Mouse (Mus musculus): ENCODE data around the gene Nr6a1. TPM values are rescaled to one million over a fixed set of nuclear protein-coding genes. Genes with fewer than 3 reads are reported as not detected.

Gene Nr6a1
- polyA plus RNA-seq, 1 experiment from 2014 or later, result 1.7 TPM

GRCm38 (mm10) chr2:38739847-38740246 is 187.6 kb downstream of the Nr6a1 start:
- Histone ChIP-seq H3K27me3 (replicated peaks) (no peaks in the 10 kb centered on the region), H3K4me1 (replicated peaks) (no peaks in the 10 kb centered on the region), H3K4me3 (replicated peaks) (no peak overlapping the region), H3K9ac (no peak overlapping the region), H3K4me2 (replicated peaks) (no peak overlapping the region), H3K9me3 (no peaks in the 10 kb centered on the region), H3K36me3 (no peaks in the 10 kb centered on the region), H3K27ac (no peak overlapping the region)
- no peak for ATAC-seq
- WGBS, result 74% methylated on average over 3 of the region's 3 CpGs

GRCm38 (mm10) chr2:38739410-38739809 is 188.1 kb downstream of the Nr6a1 start:
- H3K4me3 ChIP-seq (replicated peaks), result no peak overlapping the region
- no peak overlapping the region for H3K27ac ChIP-seq
- no peaks in the 10 kb centered on the region for H3K4me1 ChIP-seq (replicated peaks)
- H3K9ac ChIP-seq, result no peak overlapping the region
- H3K36me3 ChIP-seq, result no peaks in the 10 kb centered on the region
- WGBS, result 33% methylated on average over 7 of the region's 7 CpGs
- H3K4me2 ChIP-seq (replicated peaks), result no peak overlapping the region
- no peaks in the 10 kb centered on the region for H3K9me3 ChIP-seq
- 0 out of 2 replicates have a peak, but pooled peaks have one; percentile 61 for ATAC-seq
- no peaks in the 10 kb centered on the region for H3K27me3 ChIP-seq (replicated peaks)

DNA sequence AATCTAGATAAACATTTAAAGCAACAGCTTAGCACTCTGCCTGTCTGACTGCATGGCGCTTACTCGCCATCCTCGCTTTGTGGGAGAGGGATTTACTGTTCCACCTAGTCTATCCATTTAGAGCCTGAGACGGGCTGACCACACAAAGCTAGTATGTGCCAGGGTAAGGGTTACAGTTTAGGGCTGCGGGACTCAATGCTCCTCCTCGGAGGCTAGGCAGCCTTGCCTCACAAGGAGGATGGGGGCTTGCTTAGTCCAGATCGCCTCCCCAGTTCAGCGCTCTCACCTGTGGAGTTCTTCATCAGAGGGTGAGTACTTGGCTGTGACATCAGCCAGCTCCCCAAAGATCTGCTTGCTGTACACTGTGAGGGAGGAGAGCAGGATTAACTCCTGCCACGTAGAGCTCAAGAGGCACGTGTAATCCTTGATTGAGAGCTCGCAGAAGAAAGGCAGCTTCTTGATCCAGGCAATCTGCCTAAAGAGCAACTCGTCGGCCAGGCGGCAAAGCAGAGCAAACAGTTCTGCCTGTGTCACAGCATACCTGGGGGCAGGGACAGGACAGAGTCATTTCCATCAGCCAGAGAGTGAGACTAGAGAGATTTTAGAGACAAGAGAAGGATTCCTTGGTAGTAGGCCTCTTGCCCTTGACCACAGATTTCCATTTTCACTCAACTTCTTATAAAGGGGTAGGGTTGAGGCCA is 188.7 kb downstream of the Nr6a1 start:
- WGBS, result 86% methylated on average over 14 of the region's 14 CpGs
- H3K9me3 ChIP-seq, result no peaks in the 10 kb centered on the region

GRCm38 (mm10) chr2:38735740-38736139 is 191.7 kb downstream of the Nr6a1 start:
- Histone ChIP-seq H3K9me3 (no peaks in the 10 kb centered on the region), H3K4me3 (replicated peaks) (no peak overlapping the region), H3K4me1 (replicated peaks) (no peaks in the 10 kb centered on the region), H3K27ac (no peak overlapping the region), H3K9ac (no peak overlapping the region), H3K36me3 (no peaks in the 10 kb centered on the region), H3K27me3 (replicated peaks) (no peaks in the 10 kb centered on the region), H3K4me2 (replicated peaks) (no peak overlapping the region)
- ATAC-seq, result no peak

More for the DNA sequence above, 188.7 kb downstream of the Nr6a1 start:
- Histone ChIP-seq H3K36me3 (no peaks in the 10 kb centered on the region), H3K4me2 (replicated peaks) (no peak overlapping the region), H3K9ac (no peak overlapping the region), H3K27me3 (replicated peaks) (no peaks in the 10 kb centered on the region), H3K4me3 (replicated peaks) (no peak overlapping the region), H3K4me1 (replicated peaks) (no peaks in the 10 kb centered on the region), H3K27ac (no peak overlapping the region)
- no peak for ATAC-seq

- 56% methylated on average over 5 of the region's 5 CpGs for WGBS
- Histone ChIP-seq H3K9me3 (no peaks in the 10 kb centered on the region), H3K4me2 (replicated peaks) (no peak overlapping the region), H3K36me3 (no peaks in the 10 kb centered on the region), H3K4me3 (replicated peaks) (no peak overlapping the region), H3K4me1 (replicated peaks) (no peaks in the 10 kb centered on the region), H3K9ac (no peak overlapping the region), H3K27me3 (replicated peaks) (no peaks in the 10 kb centered on the region), H3K27ac (no peak overlapping the region)
- no peak for ATAC-seq
These were observed 192.8 kb downstream of the Nr6a1 start for GRCm38 (mm10) chr2:38734721-38735120.

- H3K9me3 ChIP-seq, result no peaks in the 10 kb centered on the region
- ATAC-seq, result no peak
- 88% methylated on average over 6 of the region's 6 CpGs for WGBS
These were observed 197.1 kb downstream of the Nr6a1 start for GRCm38 (mm10) chr2:38730331-38730827.

GRCm38 (mm10) chr2:38725427-38725826 is 202.1 kb downstream of the Nr6a1 start:
- WGBS, result 44% methylated on average over 3 of the region's 3 CpGs
- no peak overlapping the region for H3K4me3 ChIP-seq (replicated peaks)
- no peaks in the 10 kb centered on the region for H3K4me1 ChIP-seq (replicated peaks)
- H3K27ac ChIP-seq, result no peak overlapping the region
- H3K36me3 ChIP-seq, result no peaks in the 10 kb centered on the region
- H3K4me2 ChIP-seq (replicated peaks), result no peak overlapping the region
- H3K27me3 ChIP-seq (replicated peaks), result no peaks in the 10 kb centered on the region
- ATAC-seq, result peak; percentile 60
- H3K9me3 ChIP-seq, result no peaks in the 10 kb centered on the region
- no peak overlapping the region for H3K9ac ChIP-seq

More at GRCm38 (mm10) chr2:38730331-38730827, 197.1 kb downstream of the Nr6a1 start:
- no peaks in the 10 kb centered on the region for H3K36me3 ChIP-seq
- no peaks in the 10 kb centered on the region for H3K27me3 ChIP-seq (replicated peaks)
- no peaks in the 10 kb centered on the region for H3K4me1 ChIP-seq (replicated peaks)
- H3K4me3 ChIP-seq (replicated peaks), result no peak overlapping the region
- no peak overlapping the region for H3K9ac ChIP-seq
- H3K4me2 ChIP-seq (replicated peaks), result no peak overlapping the region
- H3K27ac ChIP-seq, result no peak overlapping the region

GRCm38 (mm10) chr2:38723378-38723777 is 204.1 kb downstream of the Nr6a1 start:
- 81% methylated on average over 4 of the region's 4 CpGs for WGBS
- Histone ChIP-seq H3K9me3 (no peaks in the 10 kb centered on the region), H3K4me3 (replicated peaks) (no peak overlapping the region), H3K27me3 (replicated peaks) (no peaks in the 10 kb centered on the region), H3K4me2 (replicated peaks) (no peak overlapping the region), H3K9ac (no peak overlapping the region), H3K36me3 (no peaks in the 10 kb centered on the region), H3K4me1 (replicated peaks) (no peaks in the 10 kb centered on the region), H3K27ac (no peak overlapping the region)
- no peak for ATAC-seq

DNA sequence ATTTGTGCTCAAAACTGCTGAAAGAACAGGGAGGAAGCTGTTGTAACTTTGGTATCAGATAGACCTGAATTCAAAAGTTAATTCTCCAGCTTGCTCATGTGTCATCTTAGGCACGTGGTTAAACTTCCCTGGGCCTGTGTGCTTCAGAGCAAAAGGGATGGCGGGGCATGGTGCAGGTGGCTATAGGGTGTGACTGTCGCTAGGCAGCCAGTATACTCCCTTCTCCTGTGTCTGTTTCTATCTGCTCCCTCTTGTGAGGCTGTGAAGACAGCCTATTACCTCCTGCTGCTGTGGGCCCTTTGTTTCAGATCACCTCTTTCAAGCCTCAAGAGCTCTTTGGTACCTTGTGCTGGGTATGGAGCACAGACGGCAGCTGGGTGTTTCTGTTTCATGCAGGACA is 205.4 kb downstream of the Nr6a1 start:
- WGBS, result 50% methylated on average over 4 of the region's 4 CpGs
- Histone ChIP-seq H3K9me3 (no peaks in the 10 kb centered on the region), H3K9ac (no peak overlapping the region), H3K4me1 (replicated peaks) (no peaks in the 10 kb centered on the region), H3K27ac (no peak overlapping the region), H3K27me3 (replicated peaks) (no peaks in the 10 kb centered on the region), H3K4me3 (replicated peaks) (no peak overlapping the region), H3K4me2 (replicated peaks) (no peak overlapping the region), H3K36me3 (no peaks in the 10 kb centered on the region)
- peak; percentile 70 for ATAC-seq

- Histone ChIP-seq H3K9me3 (no peaks in the 10 kb centered on the region), H3K27me3 (replicated peaks) (no peaks in the 10 kb centered on the region), H3K4me1 (replicated peaks) (no peaks in the 10 kb centered on the region), H3K4me2 (replicated peaks) (no peak overlapping the region), H3K9ac (no peak overlapping the region), H3K36me3 (no peaks in the 10 kb centered on the region), H3K27ac (no peak overlapping the region), H3K4me3 (replicated peaks) (no peak overlapping the region)
- 84% methylated on average over 2 of the region's 2 CpGs for WGBS
- no peak for ATAC-seq
These were observed 206.8 kb downstream of the Nr6a1 start for GRCm38 (mm10) chr2:38720661-38721060.

- no peak overlapping the region for H3K27ac ChIP-seq
- no peaks in the 10 kb centered on the region for H3K27me3 ChIP-seq (replicated peaks)
- no peak overlapping the region for H3K4me3 ChIP-seq (replicated peaks)
- H3K9ac ChIP-seq, result no peak overlapping the region
- H3K4me1 ChIP-seq (replicated peaks), result no peaks in the 10 kb centered on the region
- H3K4me2 ChIP-seq (replicated peaks), result no peak overlapping the region
- no peak for ATAC-seq
- H3K36me3 ChIP-seq, result no peaks in the 10 kb centered on the region
- 57% methylated on average over 6 of the region's 6 CpGs for WGBS
- H3K9me3 ChIP-seq, result no peaks in the 10 kb centered on the region
These were observed 208.1 kb downstream of the Nr6a1 start for GRCm38 (mm10) chr2:38719354-38719753.

DNA sequence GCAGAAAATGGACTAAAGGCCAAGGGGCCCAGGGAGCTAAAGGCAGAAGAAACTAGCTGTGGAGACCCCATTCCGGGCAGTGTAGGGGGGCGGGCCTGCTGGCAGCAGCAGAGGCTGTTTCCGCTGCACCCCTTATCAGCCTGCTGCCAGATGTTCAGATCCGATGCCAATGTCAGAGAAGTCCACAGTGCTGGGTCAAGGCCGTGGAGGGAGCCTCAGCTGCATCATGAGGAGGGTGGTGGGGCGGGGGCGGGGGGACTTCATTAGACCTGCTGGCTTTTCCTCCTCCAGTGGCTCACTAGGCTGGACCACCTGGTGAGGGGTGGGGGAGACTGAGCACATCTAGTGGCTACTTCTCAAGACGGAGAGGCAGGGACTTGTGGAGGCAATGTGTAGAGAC is 208.8 kb downstream of the Nr6a1 start:
- Histone ChIP-seq H3K4me1 (replicated peaks) (no peaks in the 10 kb centered on the region), H3K4me3 (replicated peaks) (no peak overlapping the region), H3K4me2 (replicated peaks) (no peak overlapping the region), H3K36me3 (no peaks in the 10 kb centered on the region), H3K27ac (no peak overlapping the region), H3K27me3 (replicated peaks) (peaks cover 5% of the 10 kb centered on the region), H3K9me3 (no peaks in the 10 kb centered on the region), H3K9ac (no peak overlapping the region)
- 67% methylated on average over 8 of the region's 8 CpGs for WGBS
- no peak for ATAC-seq

GRCm38 (mm10) chr2:38717436-38717835 is 210.1 kb downstream of the Nr6a1 start:
- H3K9ac ChIP-seq, result no peak overlapping the region
- 65% methylated on average over 2 of the region's 2 CpGs for WGBS

More at GRCm38 (mm10) chr2:38717436-38717835, 210.1 kb downstream of the Nr6a1 start:
- Histone ChIP-seq H3K27me3 (replicated peaks) (peaks cover 18% of the 10 kb centered on the region), H3K27ac (no peak overlapping the region), H3K9me3 (no peaks in the 10 kb centered on the region), H3K4me3 (replicated peaks) (no peak overlapping the region), H3K4me2 (replicated peaks) (no peak overlapping the region), H3K4me1 (replicated peaks) (no peaks in the 10 kb centered on the region), H3K36me3 (no peaks in the 10 kb centered on the region)
- no peak for ATAC-seq
